Mouse (Mus musculus) lung, postnatal 10 days (tissue): ENCODE measurements around the gene Plcd1.

ENCODE experiments used
- DNase-seq: peaks from one replicate; pipeline ENCODE4 v3.0.0; 2021

Gene Plcd1

DNA sequence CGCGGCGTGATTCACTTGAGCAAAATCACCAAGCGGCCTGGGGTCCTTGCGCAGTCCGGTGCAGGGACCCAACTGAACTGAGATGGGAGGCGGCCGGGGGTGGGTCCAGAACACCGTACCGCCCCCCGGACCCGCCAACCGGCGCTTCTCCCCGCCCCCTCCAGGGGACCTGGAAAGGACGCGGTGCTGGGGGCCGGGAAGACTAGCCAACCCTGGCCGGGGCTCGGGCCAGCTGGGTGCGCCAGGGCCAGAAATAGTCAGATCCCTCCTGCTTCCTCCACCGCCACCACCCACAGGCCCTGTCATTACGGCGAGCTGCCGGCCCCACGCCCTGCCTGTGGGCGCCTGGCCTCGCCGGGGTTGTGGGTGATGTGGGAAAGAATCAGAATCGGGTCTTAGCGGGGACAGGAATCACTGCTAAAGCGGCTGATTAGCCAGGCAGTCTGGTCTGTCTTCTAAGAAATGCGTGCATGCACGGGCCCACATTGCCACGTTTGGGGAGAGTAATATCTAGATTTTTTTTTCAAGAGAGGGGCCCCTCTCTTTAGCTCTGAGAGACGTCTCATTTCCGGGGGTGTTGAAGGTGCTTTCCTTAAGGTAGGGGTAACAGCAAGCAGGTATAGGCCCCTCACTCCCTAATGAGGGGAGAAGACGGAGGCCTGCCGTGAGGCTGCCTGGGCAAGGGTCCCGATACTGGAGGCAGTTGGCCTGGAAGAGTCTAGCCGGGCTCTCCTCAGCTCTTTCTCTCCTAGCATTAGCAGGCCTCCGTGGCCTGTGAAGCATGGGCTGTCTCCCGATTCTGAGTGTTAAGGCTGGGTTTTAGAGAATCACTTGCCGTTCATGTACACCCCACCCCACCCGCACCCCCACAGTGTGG lies at the start of gene Plcd1:
Plcd1 (minus strand) TSS at position 84 of the 877 bp plus-strand sequence.
- peak; percentile 94 for DNase-seq

DNA sequence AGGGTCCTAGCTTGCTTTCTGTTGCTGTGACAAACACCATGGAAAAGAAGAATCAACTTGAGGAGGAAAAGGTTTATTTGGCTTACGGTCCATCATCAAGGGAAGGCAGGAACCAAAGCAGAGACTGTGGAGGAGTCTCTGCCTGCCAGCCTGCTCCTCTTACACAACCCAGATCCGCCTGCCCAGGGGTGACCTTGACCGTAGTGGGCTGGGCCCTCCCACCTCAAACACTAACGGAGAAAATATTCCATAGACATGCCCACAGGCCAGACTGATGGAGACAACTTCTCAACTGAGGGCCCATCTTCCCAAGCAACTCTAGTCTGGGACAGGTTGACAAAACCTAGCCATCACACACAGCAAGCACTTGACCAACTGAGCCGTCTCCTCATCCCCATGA lies 48.8 kb upstream of the Plcd1 start:
- DNase-seq = no peak

DNA sequence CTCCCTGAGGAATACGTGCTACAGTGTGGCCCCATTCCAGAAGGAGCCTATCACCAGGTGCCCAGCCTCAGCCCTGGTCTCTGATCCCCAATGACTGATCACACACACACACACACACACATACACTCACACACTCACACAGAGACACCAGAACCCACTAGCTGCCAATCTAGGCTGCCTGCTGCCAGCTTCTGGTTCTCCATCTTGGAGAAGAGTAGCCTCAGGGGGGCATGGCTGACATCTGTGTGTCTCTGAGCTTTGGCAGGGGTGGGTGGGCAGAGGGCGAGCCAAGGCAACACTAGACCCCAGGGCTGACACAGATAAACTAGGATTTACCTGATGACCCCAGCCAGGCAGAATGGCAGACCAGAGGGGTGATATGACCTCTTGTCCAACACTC lies 45.5 kb upstream of the Plcd1 start:
- no peak for DNase-seq

DNA sequence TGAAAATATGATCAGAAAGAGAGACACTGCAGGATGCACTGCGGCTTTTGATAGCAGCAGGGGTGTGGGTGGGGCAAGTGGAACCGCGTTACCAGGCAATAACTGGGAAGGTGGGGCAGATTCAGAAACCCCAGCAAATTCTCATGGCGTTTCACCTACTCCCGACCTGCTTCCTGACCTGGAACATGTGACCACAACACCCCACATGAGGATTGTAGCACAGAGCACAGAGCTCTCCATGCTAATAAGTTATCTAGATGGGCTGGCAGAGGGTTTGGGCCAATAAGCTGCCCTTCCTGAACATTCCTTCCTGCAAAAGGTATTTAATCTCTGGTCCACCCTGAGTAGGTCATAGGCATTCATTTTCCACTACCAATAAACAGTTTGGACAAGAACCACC lies 37.4 kb upstream of the Plcd1 start:
- no peak for DNase-seq

DNA sequence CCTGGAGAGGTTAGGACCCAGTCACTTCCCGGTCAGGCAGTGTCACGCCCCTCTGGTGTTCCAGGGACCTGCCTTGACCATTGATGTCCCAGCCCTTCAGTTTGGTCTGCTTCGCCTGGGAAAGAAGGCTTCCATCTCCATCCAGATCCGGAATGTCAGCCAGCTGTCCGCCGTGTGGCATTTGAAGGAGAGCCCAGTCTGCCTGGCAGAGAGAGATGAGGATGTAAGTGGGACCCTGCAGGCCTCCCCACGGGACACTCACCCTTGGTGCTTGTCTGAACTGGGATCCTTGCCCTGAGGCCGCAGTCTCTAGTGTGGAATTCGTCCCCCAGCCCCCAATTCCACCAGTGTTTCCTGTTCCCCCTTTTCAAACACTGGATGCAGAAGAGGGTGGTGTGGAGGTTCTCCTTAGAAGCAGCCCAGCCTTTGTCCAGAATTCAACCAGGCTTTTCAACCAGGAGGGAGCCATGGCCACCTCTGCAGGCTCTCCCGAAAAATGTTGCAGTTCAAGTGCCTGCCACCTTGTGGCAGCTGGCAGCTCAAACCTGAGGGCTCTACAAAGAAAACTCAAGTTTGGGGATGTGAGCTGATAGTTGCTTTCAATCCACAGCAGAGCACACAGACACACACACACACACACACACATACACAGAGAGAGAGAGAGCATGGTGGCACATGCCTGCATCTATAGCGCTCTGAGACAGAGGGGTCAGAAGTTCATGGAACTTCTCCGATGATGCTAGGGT lies 35.3 kb upstream of the Plcd1 start:
- no peak for DNase-seq

DNA sequence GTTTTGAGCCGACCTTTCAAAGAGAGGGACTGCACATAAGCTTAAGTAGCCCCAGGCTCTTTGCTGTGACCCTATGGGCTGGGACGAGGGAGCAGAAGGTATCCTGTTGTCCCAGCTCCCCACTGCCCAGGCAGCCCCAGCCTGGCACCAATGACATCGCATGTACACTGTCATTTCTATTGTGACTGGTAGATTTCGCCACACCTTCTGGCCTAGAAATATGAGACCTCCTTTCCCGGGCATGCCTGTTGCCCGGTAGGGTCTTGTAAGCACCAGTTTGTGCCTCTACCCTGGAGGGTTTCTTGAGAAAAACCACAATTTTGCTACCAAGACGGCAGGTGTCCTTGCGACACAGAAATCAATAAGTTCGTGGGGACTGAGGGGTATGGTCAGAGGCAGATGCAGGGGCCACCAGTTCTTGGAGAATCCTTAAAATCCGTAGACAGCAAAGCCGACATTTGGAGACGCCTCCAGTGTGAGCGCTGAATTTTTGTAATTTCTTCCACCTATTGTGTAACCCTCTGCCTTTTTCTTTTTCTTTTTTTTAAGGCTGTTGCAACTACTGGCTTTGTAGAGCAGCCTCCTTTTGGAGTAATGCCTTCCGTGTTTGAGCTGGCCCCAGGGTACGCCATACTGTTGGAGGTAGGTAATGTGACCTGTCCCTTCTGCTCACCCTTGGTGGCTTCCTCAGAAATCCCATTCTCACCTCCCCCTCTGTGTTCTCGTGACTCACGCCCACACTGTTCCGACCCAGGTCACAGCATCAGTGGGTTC lies 29.5 kb upstream of the Plcd1 start:
- no peak for DNase-seq

DNA sequence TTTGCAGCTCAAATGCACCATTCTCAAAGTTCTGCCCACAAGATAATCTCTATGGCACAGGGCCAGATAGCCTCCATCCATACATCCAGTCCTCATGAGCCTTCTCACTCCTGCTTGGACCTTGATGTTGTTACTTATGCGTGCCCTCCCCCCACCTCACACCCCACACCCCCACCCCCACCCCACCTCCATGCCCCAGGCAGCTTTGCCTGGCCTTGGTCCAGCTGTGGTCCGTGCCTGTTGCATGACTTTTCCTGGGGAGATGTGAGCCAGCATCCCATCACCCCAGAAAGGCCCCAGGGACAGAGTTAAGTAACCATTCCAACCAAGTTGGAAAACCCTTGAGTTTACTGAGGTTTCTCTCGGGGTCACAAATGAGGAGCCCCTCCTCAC lies 26.9 kb upstream of the Plcd1 start:
- no peak for DNase-seq

DNA sequence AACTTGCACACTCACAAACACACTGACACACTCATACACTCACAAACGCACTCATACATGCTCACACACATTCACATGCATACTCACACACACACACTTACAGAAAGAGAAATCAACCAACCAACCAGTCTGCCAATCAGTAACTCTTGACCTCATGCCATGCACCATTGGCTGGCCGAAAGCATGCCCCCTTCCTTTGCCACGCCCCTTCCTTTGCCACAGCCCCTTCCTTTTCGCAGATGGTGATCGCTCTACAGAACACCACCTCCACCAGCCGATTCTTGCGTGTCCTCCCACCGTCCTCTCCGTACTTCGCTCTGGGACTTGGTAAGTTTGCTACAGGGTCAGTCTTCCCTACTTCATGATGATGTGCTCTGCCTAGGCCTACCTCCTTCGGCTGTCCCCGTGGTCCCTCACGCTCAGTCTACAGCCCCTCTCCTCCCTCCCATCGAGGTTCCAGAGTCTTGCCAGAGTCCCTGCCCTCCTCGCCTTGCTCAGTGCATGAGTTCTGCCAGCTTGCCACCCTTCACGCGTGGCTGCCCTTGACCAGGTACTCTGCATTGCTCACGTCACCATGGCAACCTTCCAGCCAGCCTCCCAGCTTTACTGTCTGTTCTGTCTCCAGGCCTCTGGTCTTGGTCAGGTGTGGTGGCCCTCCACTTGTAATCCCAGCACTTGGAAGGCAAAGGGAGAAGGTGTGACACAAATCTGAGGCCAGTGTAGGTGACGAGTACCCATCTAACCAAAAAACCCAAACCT lies 26.3 kb upstream of the Plcd1 start:
- DNase-seq = no peak

DNA sequence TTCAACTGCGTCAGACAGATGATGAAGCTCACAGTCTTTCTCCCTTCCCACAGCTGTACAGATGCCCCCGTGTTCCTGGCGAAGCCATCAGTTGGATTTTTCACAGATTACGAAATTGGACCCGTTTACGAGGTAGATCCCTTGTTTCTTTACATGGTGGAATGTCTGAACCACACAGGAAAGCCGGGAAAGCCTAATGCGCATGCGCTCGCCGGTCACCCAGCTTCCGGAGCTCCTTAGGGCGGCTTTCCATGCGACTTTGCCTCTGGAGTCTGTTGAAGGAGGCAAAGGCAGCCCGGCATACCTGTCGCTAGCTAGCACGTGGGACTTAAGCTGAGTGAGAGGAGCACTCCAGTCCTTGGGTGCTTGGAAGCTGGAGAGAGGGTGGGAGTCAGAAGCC lies 21.6 kb upstream of the Plcd1 start:
- DNase-seq = no peak

DNA sequence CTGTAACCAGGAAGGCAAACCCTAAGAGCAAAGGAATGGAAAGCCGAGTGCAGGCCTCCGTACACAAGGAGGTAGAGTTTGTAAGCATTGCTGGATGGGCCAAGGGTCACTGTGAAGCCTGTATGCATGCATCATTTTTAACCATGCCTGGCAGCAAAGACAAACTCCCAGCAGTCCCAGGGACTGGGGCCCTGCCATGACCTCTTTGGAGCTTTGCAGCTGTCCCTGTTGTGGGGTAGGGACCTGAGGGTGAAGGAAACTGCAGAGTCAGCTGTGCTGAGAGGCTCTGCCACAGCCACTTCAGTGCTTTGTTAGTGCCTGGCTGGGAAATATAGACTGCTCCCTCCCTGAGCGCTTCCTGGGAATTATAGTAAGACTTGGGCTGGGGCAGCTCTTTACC lies 17.3 kb upstream of the Plcd1 start:
- DNase-seq = no peak

DNA sequence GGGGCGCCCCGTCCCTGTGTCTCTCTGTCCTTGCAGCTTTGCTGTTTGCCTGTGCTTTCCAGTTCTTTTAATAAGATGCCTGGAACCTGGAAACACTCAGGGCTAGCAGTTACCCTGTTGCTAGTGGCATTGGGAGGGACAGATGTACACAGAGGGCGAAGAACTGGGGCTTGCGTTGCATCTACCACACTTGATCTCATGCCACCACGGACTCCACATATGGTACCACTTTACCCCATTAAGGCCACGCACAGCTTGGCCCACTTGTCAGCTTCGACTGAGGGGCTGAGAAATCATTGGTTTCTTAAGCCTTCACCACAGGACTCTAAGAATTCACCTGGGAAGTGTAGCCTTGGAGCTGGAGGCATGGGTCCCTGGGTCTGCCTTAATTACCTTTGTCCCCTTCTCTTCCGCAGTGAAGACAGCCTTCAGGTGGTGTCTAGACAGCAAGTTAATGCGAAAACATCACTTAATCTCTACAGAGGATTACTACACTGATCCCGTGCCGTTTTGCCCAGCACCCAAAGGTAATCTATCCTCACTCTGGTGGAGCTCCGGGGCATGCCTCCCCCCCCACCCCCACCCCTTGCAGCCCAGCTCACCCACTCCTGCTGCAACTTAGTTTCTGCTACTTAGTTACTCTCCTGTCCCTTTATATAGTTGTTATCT lies 16.5 kb upstream of the Plcd1 start:
- DNase-seq = no peak

DNA sequence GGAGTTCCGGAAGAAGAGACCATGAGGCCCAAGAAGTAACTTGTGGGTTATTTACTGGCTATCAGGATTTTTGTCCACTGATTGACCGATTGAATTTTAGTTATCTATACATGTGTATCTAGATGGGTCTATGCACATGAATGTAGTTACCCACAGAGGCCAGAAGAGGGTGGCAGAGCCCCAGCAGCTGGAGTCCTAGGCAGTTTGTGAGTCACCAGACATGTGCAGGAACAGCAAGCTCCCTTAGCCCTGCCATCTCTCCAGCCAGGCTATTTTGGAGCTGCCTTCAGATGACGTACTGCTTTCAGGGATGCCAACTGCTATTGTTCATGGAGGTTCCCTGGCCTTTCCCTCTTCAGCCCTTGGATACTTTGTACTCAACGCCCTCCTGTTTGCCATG lies 14.3 kb upstream of the Plcd1 start:
- no peak for DNase-seq

DNA sequence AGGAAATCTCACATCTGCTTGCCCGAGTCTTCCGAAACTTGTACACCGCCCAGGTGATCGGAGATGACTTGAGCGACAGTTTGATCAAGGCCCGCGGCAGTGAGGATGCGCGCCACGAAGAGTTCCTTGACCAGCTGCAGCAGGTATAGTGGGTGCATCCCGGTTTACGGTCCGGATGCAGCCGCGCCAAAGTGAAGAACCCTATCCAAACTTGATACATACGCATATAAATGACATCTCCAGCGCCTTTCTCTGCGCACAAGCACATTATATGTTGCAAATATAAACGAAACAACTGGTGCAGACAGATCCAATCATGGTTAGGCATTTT lies 9.4 kb upstream of the Plcd1 start:
- DNase-seq = no peak

DNA sequence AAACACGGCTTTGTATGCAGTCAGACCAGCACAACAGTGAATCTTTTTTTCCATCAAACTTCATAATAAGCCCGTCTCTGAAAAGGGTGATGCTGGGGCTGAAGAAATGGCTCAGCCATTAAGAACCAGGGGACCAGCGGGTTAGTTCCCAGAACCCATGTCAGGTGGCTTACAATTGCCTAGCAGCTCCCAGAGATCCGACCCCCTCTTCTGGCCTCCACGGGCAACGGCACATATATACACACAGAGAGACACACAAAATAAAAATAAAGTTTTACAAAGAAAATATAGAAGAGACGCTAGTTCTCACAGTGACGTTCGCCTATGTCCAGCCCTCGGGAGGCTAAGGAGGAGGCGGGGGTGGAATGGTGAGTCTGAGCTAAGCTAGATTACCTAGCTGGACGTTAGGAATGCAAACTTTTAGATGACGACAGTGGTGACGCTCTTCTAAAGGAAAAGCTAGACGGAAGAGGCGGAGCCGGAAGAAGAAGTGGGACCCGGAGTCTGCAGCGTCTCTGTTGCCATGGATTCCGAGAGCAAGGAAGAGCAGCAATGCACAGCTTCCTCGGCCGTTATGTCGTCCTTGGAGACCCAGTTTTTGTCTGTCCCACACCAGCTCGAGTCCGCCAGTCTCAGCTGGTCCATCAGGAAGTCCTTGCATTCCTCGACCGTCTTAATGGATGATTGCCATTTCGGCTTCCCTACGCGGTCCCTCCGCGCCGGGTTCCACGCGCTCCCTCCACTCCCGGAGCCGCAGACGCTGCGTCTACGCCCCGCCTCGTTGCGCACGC lies 8.9 kb upstream of the Plcd1 start, which contains the start of gene Dlec1:
Dlec1 (plus strand) TSS at position 487 of the 791 bp plus-strand sequence.
- DNase-seq = peak; percentile 85

DNA sequence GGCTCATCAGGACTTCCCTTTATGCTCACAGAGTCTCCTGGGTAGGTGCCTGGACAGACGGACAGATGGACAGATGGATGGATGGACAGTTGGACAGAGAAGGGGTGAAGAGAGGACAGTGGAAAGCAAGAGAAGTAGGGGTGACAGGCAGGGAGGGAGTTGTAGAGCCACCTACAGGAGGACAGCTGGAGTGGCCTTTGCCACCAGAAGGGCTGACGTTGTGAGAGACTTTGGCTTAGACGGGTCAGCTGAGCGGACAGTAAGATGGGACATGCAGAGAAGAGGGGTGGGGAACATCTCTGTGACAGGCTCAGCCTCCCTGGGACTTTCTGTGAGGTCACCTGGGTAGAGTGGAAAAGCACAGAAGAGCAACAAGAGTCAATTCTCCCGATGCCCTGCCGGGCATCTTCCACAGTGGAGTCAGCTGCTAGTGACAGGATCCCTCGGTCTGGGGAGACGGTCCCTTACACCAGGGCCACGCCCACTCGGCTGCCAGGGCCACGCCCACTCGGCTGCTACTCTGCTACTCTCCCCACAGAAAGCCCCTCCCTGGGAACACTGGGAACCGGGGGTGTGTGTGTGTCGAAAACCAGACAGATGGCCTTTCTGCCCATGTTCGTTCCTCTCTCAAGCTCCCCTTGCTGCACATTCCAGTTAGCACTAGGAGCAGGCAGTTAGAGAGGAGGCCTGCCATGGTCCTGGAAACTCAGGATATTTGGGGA lies 7.0 kb upstream of the Plcd1 start:
- DNase-seq = peak; percentile 62

DNA sequence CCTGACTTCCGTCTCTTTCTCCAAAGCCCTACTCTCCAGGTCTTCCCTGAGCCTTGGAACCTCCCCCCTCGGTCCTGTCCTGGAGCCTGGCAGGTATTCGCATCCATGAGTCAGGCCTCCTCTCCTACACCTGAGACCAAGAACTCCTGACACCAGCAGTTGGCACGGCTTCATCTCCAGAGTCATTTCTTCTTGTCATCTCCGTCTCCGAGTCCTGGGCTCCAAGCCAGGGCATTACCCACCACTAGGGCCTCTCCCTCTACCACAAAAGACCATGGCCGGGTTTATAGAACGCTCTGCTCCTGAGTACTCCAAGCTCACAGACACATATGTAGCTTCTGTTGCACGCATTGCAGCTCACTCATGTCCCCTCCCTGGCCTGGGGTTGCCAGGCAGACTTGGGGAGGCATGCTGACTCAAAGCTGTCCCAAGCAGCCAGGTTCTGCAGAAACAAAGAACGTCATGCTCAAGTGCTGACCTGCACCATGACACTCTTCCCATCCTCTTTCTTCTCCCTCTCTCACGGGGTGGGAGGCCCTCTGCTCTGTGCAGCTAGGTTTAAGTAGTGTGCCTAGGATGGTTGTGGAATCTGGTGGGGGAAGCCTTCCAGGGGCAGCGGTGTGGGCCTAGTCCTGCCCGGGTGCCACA lies 1.3 kb upstream of the Plcd1 start:
- no peak for DNase-seq

DNA sequence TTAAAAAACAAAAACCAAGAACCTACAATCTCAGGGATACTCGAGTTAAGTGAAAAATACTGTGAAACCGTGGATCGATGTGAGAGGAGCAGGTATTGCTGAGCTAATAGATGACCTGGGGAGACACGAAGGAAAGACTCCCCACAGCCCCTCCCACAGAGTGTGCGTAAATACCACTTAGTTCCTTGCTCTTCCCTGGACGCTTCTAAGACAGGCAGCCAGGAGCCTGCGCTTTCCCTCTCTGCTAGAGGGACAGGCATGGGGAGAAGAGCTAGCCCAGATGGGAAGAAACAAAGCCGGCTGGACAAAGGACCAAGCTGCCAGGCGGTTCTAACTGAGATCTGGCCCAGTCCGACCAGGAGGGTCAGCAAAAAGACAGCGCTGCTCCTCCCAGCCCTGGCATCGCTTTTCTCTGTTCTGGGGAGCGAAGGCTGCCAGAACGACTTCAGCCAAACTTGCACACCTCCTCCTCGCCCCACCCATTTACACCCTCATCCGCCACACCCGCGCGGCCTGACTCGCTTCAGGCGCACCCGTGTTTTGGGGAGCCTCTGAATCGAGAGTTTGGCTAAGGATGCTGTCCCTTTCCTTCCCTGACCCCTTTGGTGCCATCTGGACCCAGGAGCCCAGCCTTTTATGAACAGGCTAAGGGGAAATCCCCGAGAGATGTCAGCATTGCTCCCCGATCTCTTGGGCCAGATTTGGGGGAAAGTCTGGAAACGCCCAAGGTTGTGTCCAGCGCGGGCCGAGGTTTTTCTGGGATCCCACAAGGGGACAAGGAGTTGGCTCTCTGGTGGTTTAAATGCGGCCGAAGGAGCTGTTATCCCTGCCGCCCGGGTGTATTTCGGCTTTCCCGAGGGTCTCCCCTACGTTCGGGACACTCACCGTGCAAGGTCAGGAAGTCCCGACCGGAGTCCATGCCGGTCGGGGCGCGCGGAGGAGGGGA lies 556 bp downstream of the Plcd1 start:
- DNase-seq = peak; percentile 53

DNA sequence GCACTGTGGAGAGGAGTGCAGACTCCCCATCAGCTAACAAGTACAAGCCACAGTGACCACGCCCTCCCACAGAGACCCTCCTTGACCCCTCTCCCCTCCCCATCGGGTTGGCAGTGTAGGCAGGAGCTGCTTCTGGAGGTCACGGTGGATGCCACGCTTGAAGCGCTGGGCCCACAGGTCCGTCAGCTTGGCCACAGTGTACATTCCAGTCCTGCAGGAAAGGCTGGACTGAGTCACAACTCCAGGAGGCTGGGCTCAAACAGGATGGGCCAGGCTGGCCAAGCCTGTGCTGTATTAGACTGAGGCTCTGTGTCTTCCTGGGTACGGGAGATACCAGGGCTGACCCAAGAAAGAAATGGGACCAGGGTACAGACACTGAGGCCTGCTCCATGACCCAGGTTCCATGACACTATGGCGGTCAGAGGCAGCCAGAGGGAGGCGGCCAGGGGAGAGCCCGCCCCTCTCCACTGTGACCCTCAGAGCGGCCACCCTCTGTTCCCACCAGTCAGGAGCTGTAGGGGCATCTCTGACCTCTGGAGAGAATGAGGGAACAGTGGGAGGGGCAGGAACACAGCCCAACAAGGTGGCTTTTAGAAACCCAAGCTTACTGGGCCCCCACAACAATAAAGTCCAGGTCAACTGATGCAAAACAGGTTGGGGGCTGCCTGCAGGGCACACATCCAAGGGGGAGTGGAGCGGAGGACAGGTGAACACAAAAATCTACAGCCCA lies 1.6 kb downstream of the Plcd1 start:
- no peak for DNase-seq
